Mouse (Mus musculus): ENCODE data around the gene D17Wsu92e.

DNA sequence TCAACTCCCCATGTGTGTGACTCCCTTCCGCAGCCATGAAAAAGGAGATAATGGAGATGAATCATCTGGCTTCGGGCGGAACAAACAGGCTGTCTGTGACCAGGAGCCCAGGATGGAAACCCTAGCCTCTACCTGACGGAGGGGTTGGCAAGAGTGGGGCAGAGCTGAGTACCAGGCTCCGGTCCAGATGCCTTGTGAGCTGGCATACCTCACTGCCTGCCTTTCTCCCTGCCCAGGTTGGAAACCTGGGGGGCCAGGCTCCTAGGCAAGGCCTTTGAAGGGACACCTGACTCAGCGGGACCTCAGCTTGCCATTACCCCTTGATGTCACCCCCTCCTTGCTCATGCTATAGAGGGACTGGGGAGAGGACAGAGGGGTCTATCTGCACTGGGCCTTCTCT, 79.5 kb downstream of the D17Wsu92e start:
- TF ChIP-seq CTCF (IDR thresholded peaks at IDR 0.05; ENCODE audit: control insufficient read depth, insufficient read depth, insufficient replicate concordance, low read depth, low read length): no peak
- no peak for TF ChIP-seq POLR2A (IDR thresholded peaks at IDR 0.05; ENCODE audit: control insufficient read depth, low read depth, low read length)

All from testis, adult 2 months (tissue).